Mouse (Mus musculus) heart, embryonic 14.5 days (tissue): Measurements from ENCODE around the gene Vrk3. TPM values are rescaled to one million over a fixed set of nuclear protein-coding genes. Genes with fewer than 3 reads are reported as not detected.
A peak's percentile ranks its signal among the peaks of the same experiment; 100 is the strongest.
"Not testable (repeated sequence)": the region's sequence is repeated elsewhere in the genome, so short reads cannot be mapped to it uniquely, and the experiment has no call there.

Experiments
- ATAC-seq: fragments of 200-750 bp; cut with Nextera tagmentation; 2 replicates; pipeline ENCODE4 v1.8.0; 2017; ENCODE audit warnings: low read depth, moderate TSS enrichment; ENCODE audit not compliant: insufficient number of reproducible peaks, insufficient read depth, low FRiP score
- H3K27ac ChIP-seq, 2 experiments: fragments of 200-500 bp in 1 of 2; fragments of 300-500 bp in 1 of 2; sonication (generic) in 1 of 2; replicated peaks in 1 of 2; 2 replicates each; pipeline ENCODE4 v1.5.1; 2012 to 2014; ENCODE audit warnings: low read depth in 2 of 2, low read length in 2 of 2, control low read depth in 1 of 2, mild to moderate bottlenecking in 1 of 2, mixed read lengths in 1 of 2; ENCODE audit not compliant: control insufficient read depth in 1 of 2, insufficient read depth in 1 of 2
- H3K27me3 ChIP-seq: fragments of 300-500 bp; sonication (generic); 2 replicates; pipeline ENCODE4 v1.6.1; 2014; ENCODE audit warnings: mild to moderate bottlenecking, low read length, control low read depth; ENCODE audit not compliant: control insufficient read depth, insufficient read depth
- H3K36me3 ChIP-seq: fragments of 300-500 bp; sonication (generic); 2 replicates; pipeline ENCODE4 v1.6.1; 2014; ENCODE audit warnings: mild to moderate bottlenecking, control low read depth, low read length, mixed read lengths; ENCODE audit not compliant: control insufficient read depth, insufficient read depth
- H3K4me1 ChIP-seq, 2 experiments: fragments of 200-500 bp in 1 of 2; fragments of 300-500 bp in 1 of 2; sonication (generic) in 1 of 2; 2 replicates each; pipeline ENCODE4 v1.6.1; 2012 to 2014; ENCODE audit warnings: low read length in 2 of 2, control low read depth in 1 of 2, mixed read lengths in 1 of 2; ENCODE audit not compliant: control insufficient read depth in 2 of 2, insufficient read depth in 2 of 2
- H3K4me2 ChIP-seq: fragments of 300-500 bp; sonication (generic); 2 replicates; pipeline ENCODE4 v1.6.1; 2014; ENCODE audit warnings: mild to moderate bottlenecking, low read length
- H3K4me3 ChIP-seq, 2 experiments: fragments of 200-500 bp in 1 of 2; fragments of 300-500 bp in 1 of 2; sonication (generic) in 1 of 2; 2 replicates each; pipeline ENCODE4 v1.5.1; 2012 to 2014; ENCODE audit warnings: low read length in 2 of 2, mild to moderate bottlenecking in 2 of 2, control low read depth in 1 of 2, low read depth in 1 of 2, moderate library complexity in 1 of 2; ENCODE audit not compliant: control insufficient read depth in 1 of 2, insufficient read depth in 1 of 2
- H3K9ac ChIP-seq: fragments of 300-500 bp; sonication (generic); 2 replicates; pipeline ENCODE4 v1.6.1; 2014; ENCODE audit warnings: mild to moderate bottlenecking, low read length
- H3K9me3 ChIP-seq: fragments of 300-500 bp; sonication (generic); 2 replicates; pipeline ENCODE4 v1.6.1; 2016; ENCODE audit warnings: low read length, control low read depth; ENCODE audit not compliant: control insufficient read depth
- WGBS: fragments of 180-500 bp; shearing (Covaris S2); extraction: QIAGEN DNeasy Blood & Tissue Kit; methylation state at CpG from one replicate; pipeline ENCODE4 v1.1.7; 2014; 5-methylcytosine and 5-hydroxymethylcytosine counted together
- polyA plus RNA-seq: library from polyadenylated mRNA; unstranded; fragments of >200 nt; fragmentation: Nextera tagmentation; extraction: Ambion mirVana; gene quantifications from 2 replicates; pipeline ENCODE4 v1.2.1, GENCODE M21; 2014

Vrk3 gene
- polyA plus RNA-seq, 1 experiment from 2014 or later: 36.1 TPM

GRCm38 (mm10) chr7:44728082-44728975, 19.9 kb upstream of the Vrk3 start:
- Histone ChIP-seq H3K4me3 (no peak overlapping the region), H3K27me3 (0 out of 2 replicates have a peak, but pooled peaks cover 2% of the 10 kb centered on the region), H3K36me3 (no peaks in the 10 kb centered on the region), H3K9ac (no peak overlapping the region), H3K4me1 (no peaks in the 10 kb centered on the region), H3K9me3 (0 out of 2 replicates have a peak, but pooled peaks cover 4% of the 10 kb centered on the region), H3K4me2 (no peak overlapping the region), H3K27ac (no peak overlapping the region)
- WGBS: 75% methylated on average over 11 of the region's 11 CpGs
- ATAC-seq: no peak

GRCm38 (mm10) chr7:44733723-44734122, 14.5 kb upstream of the Vrk3 start:
- ATAC-seq: no peak
- Histone ChIP-seq H3K27ac (no peak overlapping the region), H3K4me1 (no peaks in the 10 kb centered on the region), H3K4me3 (no peak overlapping the region), H3K9ac (no peak overlapping the region), H3K4me2 (no peak overlapping the region), H3K36me3 (no peaks in the 10 kb centered on the region), H3K9me3 (no peaks in the 10 kb centered on the region), H3K27me3 (no peaks in the 10 kb centered on the region)
- WGBS: 78% methylated on average over 9 of the region's 9 CpGs

GRCm38 (mm10) chr7:44741361-44741760, 6.9 kb upstream of the Vrk3 start:
- 71% methylated on average over 8 of the region's 8 CpGs for WGBS
- Histone ChIP-seq H3K4me1 (0 out of 4 replicates have a peak, but pooled peaks cover 0 to 3% of the 10 kb centered on the region in 2 experiments), H3K27me3 (no peaks in the 10 kb centered on the region), H3K36me3 (no peaks in the 10 kb centered on the region), H3K4me2 (no peak overlapping the region), H3K9ac (no peak overlapping the region), H3K9me3 (no peaks in the 10 kb centered on the region), H3K4me3 (no peak overlapping the region), H3K27ac (no peak overlapping the region)
- no peak for ATAC-seq

- H3K27me3 ChIP-seq: no peaks in the 10 kb centered on the region
- WGBS: 50% methylated on average over 9 of the region's 9 CpGs
- no peak overlapping the region; the same call in 1 of the 2 replicates for H3K4me2 ChIP-seq
These were observed 3.9 kb upstream of the Vrk3 start for GRCm38 (mm10) chr7:44744270-44744669.

GRCm38 (mm10) chr7:44745076-44745475, 3.1 kb upstream of the Vrk3 start:
- Histone ChIP-seq H3K4me3 (peak overlapping the region; percentile 38 to 45), H3K36me3 (no peaks in the 10 kb centered on the region), H3K27me3 (no peaks in the 10 kb centered on the region), H3K27ac (no peak overlapping the region), H3K4me1 (peaks cover 4 to 17% of the 10 kb centered on the region in 2 experiments), H3K9ac (peak overlapping the region; percentile 54), H3K9me3 (no peaks in the 10 kb centered on the region), H3K4me2 (peak overlapping the region; percentile 74)
- 1% methylated on average over 18 of the region's 18 CpGs for WGBS
- ATAC-seq: 0 out of 2 replicates have a peak, but pooled peaks have one; percentile 52

More at GRCm38 (mm10) chr7:44744270-44744669, 3.9 kb upstream of the Vrk3 start:
- H3K4me1 ChIP-seq: peaks cover 4 to 13% of the 10 kb centered on the region in 2 experiments
- ATAC-seq: no peak
- H3K36me3 ChIP-seq: no peaks in the 10 kb centered on the region
- no peaks in the 10 kb centered on the region for H3K9me3 ChIP-seq
- H3K27ac ChIP-seq: no peak overlapping the region
- no peak overlapping the region for H3K4me3 ChIP-seq
- no peak overlapping the region for H3K9ac ChIP-seq

- H3K4me2 ChIP-seq: peak overlapping the region; percentile 90; the same call in 1 of the 2 replicates
- H3K9ac ChIP-seq: no peak overlapping the region
- 67% methylated on average over 4 of the region's 4 CpGs for WGBS
- H3K9me3 ChIP-seq: no peaks in the 10 kb centered on the region
- H3K27me3 ChIP-seq: no peaks in the 10 kb centered on the region
- H3K4me3 ChIP-seq: no peak overlapping the region
- ATAC-seq: no peak
- peaks cover 6% of the 10 kb centered on the region for H3K36me3 ChIP-seq
- no peak overlapping the region for H3K27ac ChIP-seq
- H3K4me1 ChIP-seq: peaks cover 4 to 17% of the 10 kb centered on the region in 2 experiments
These were observed 1.1 kb upstream of the Vrk3 start for GRCm38 (mm10) chr7:44747115-44747514.

GRCm38 (mm10) chr7:44750950-44751349, 2.7 kb downstream of the Vrk3 start, which contains the start of gene Zfp473:
TSS of gene Zfp473 (minus strand) at chr7:44751050.
- Histone ChIP-seq H3K4me1 (peaks cover 4 to 14% of the 10 kb centered on the region in 2 experiments), H3K36me3 (peaks cover 45% of the 10 kb centered on the region)
- not testable (repeated sequence) for H3K9ac ChIP-seq, H3K4me2 ChIP-seq, H3K27me3 ChIP-seq, ATAC-seq, H3K27ac ChIP-seq, H3K9me3 ChIP-seq, H3K4me3 ChIP-seq
- 89% methylated on average over 1 of the region's 1 CpGs for WGBS
